ENCODE assay signal across 13 mouse cellular contexts in genomic region chr16:31182576-31182975, GRCm38 (mm10). TPM values are rescaled to one million over a fixed set of nuclear protein-coding genes. Genes with fewer than 3 reads are reported as not detected.
A peak's percentile ranks its signal among the peaks of the same experiment; 100 is the strongest.
DNase-seq lines count a peak whose midpoint lies in the region; ATAC-seq and TF ChIP-seq lines count a peak whose summit lies in the region.
"Had no signal": no experiment of that assay in that cellular context is flagged by ENCODE, and none has a peak within 500 bp of the region (broad histone marks: within the 10 kb centered on the region; RNA-seq: fewer than 3 reads in every experiment).

No protein-coding gene starts in this region.

- H3K4me1 ChIP-seq in heart, postnatal 0 days (ENCODE audit: control insufficient read depth, insufficient read depth) = peaks cover 24% of the 10 kb centered on the region
- peaks cover 34% of the 10 kb centered on the region for H3K4me1 ChIP-seq in heart, embryonic 12.5 days (replicated peaks)
- H3K4me1 ChIP-seq in lung, postnatal 0 days (ENCODE audit: insufficient read depth, low read depth, low read length) = peaks cover 18% of the 10 kb centered on the region; the same call in 1 of the 2 replicates
- peaks cover 43% of the 10 kb centered on the region for H3K4me1 ChIP-seq in stomach, embryonic 16.5 days (ENCODE audit: control insufficient read depth, insufficient read depth, low read length)

- no peaks in the 10 kb centered on the region for H3K27me3 ChIP-seq in heart, postnatal 0 days (ENCODE audit: control insufficient read depth, insufficient read depth, low read length)
- no peaks in the 10 kb centered on the region for H3K27me3 ChIP-seq in heart, embryonic 12.5 days (replicated peaks)
- no peaks in the 10 kb centered on the region for H3K27me3 ChIP-seq in lung, postnatal 0 days (replicated peaks; ENCODE audit: insufficient read depth, low read length)
- H3K27me3 ChIP-seq in stomach, embryonic 16.5 days (ENCODE audit: control insufficient read depth, insufficient read depth, low read length) = no peaks in the 10 kb centered on the region
- H3K27me3 ChIP-seq: hindbrain, embryonic 13.5 days; kidney, embryonic 15.5 days; liver, embryonic 13.5 days had no signal

- no peak overlapping the region for H3K4me2 ChIP-seq in heart, postnatal 0 days (ENCODE audit: low read depth, low read length)
- no peak overlapping the region for H3K4me2 ChIP-seq in heart, embryonic 12.5 days
- H3K4me2 ChIP-seq in lung, postnatal 0 days (replicated peaks; ENCODE audit: low read depth, low read length) = no peak overlapping the region
- H3K4me2 ChIP-seq in stomach, embryonic 16.5 days (ENCODE audit: low read depth, low read length) = no peak overlapping the region
- H3K4me2 ChIP-seq: hindbrain, embryonic 13.5 days; kidney, embryonic 15.5 days; liver, embryonic 13.5 days had no signal

- H3K27ac ChIP-seq in heart, postnatal 0 days (ENCODE audit: low read depth) = no peak overlapping the region
- H3K27ac ChIP-seq in heart, embryonic 12.5 days (ENCODE audit: poor library complexity, severe bottlenecking) = no peak overlapping the region
- no peak overlapping the region for H3K27ac ChIP-seq in lung, postnatal 0 days (ENCODE audit: low read length)
- peak overlapping the region; percentile 60; the same call in 1 of the 2 replicates for H3K27ac ChIP-seq in stomach, embryonic 16.5 days (ENCODE audit: low read length)
- H3K27ac ChIP-seq: hindbrain, embryonic 13.5 days; kidney, embryonic 15.5 days; liver, embryonic 13.5 days had no signal

- WGBS in heart, postnatal 0 days = 46% methylated on average over 9 of the region's 9 CpGs
- 64% methylated on average over 9 of the region's 9 CpGs for WGBS in heart, embryonic 12.5 days
- 57% methylated on average over 9 of the region's 9 CpGs for WGBS in lung, postnatal 0 days
- WGBS in stomach, embryonic 16.5 days = 66% methylated on average over 9 of the region's 9 CpGs

- no peak overlapping the region for H3K4me3 ChIP-seq in heart, postnatal 0 days (ENCODE audit: low read depth, low read length)
- H3K4me3 ChIP-seq in heart, embryonic 12.5 days = no peak overlapping the region
- H3K4me3 ChIP-seq in lung, postnatal 0 days (ENCODE audit: low read depth, low read length) = no peak overlapping the region
- H3K4me3 ChIP-seq in stomach, embryonic 16.5 days (replicated peaks; ENCODE audit: low read length) = no peak overlapping the region
- H3K4me3 ChIP-seq: erythroblast, embryonic 14.5 days; hindbrain, embryonic 13.5 days; kidney, embryonic 15.5 days; liver, embryonic 13.5 days had no signal

- ATAC-seq in heart, postnatal 0 days (ENCODE audit: insufficient read depth, low read depth) = peak; percentile 63
- no peak; the same call in 1 of the 2 replicates for ATAC-seq in heart, embryonic 12.5 days (ENCODE audit: insufficient number of reproducible peaks, low FRiP score)
- ATAC-seq in lung, postnatal 0 days = peak; percentile 75
- ATAC-seq in stomach, embryonic 16.5 days (ENCODE audit: insufficient read depth, low FRiP score) = no peak

- TF ChIP-seq CTCF in heart, postnatal 0 days (IDR thresholded peaks at IDR 0.05; ENCODE audit: low read depth) = no peak
- TF ChIP-seq CTCF in lung, postnatal 0 days (IDR thresholded peaks at IDR 0.05) = no peak

- peak; percentile 45 for DNase-seq in adrenal gland, postnatal 14 days
- DNase-seq in adrenal gland, postnatal 4 days (ENCODE audit: low spot score in 2 of 2) = no peak
- peak; percentile 31 for DNase-seq in heart, postnatal 0 days (ENCODE audit: low spot score)
- peak; percentile 61 for DNase-seq in lung, postnatal 0 days (ENCODE audit: low spot score)
- DNase-seq in lung, adult 18-20 months = no peak
- DNase-seq in kidney, postnatal 36 days = no peak
- DNase-seq: liver, embryonic 13.5 days; midbrain, embryonic 14.5 days had no signal

- no peaks in the 10 kb centered on the region for H3K9me3 ChIP-seq in heart, postnatal 0 days (replicated peaks; ENCODE audit: control insufficient read depth, low read length)
- no peaks in the 10 kb centered on the region for H3K9me3 ChIP-seq in heart, embryonic 12.5 days (replicated peaks)
- H3K9me3 ChIP-seq in lung, postnatal 0 days (ENCODE audit: low read length) = no peaks in the 10 kb centered on the region
- H3K9me3 ChIP-seq in stomach, embryonic 16.5 days (replicated peaks; ENCODE audit: control insufficient read depth, low read length) = no peaks in the 10 kb centered on the region
- H3K9me3 ChIP-seq: hindbrain, embryonic 13.5 days; kidney, embryonic 15.5 days; liver, embryonic 13.5 days had no signal

- H3K36me3 ChIP-seq in heart, postnatal 0 days (replicated peaks; ENCODE audit: control insufficient read depth, insufficient read depth, low read length) = no peaks in the 10 kb centered on the region
- no peaks in the 10 kb centered on the region for H3K36me3 ChIP-seq in heart, embryonic 12.5 days
- no peaks in the 10 kb centered on the region for H3K36me3 ChIP-seq in lung, postnatal 0 days (ENCODE audit: insufficient read depth, low read length)
- no peaks in the 10 kb centered on the region for H3K36me3 ChIP-seq in stomach, embryonic 16.5 days (ENCODE audit: control insufficient read depth, insufficient read depth, low read length)
- H3K36me3 ChIP-seq: hindbrain, embryonic 13.5 days; kidney, embryonic 15.5 days; liver, embryonic 13.5 days had no signal

- TF ChIP-seq EP300 in heart, postnatal 0 days (IDR thresholded peaks at IDR 0.05; ENCODE audit: low read depth) = no peak
- no peak for TF ChIP-seq EP300 in lung, postnatal 0 days (IDR thresholded peaks at IDR 0.05)

- no peak overlapping the region for H3K9ac ChIP-seq in heart, postnatal 0 days (replicated peaks; ENCODE audit: low read depth, low read length)
- no peak overlapping the region for H3K9ac ChIP-seq in heart, embryonic 12.5 days
- no peak overlapping the region for H3K9ac ChIP-seq in lung, postnatal 0 days (replicated peaks; ENCODE audit: low read depth)
- H3K9ac ChIP-seq in stomach, embryonic 16.5 days (ENCODE audit: low read length) = no peak overlapping the region
- H3K9ac ChIP-seq: hindbrain, embryonic 13.5 days; kidney, embryonic 15.5 days; liver, embryonic 13.5 days had no signal

RNA-seq across cellular contexts. Expression of gene Acap2, which starts 18.5 kb away (rescaled TPM):
- total RNA-seq in adrenal gland, postnatal 14 days (2021) = 38.5 and 41.5 TPM in 2 replicates
- total RNA-seq in adrenal gland, postnatal 4 days (2021) = 10 to 100 TPM; 49.8 to 49.9 TPM
- 12.8 and 13.2 TPM in 2 replicates for total RNA-seq in heart, postnatal 0 days (2014; rRNA removed; ENCODE audit: low replicate concordance)
- 7.0 and 7.1 TPM in 2 replicates for polyA plus RNA-seq in heart, postnatal 0 days (2015; fragmentation: Nextera tagmentation; extraction: Ambion mirVana)
- 17.0 and 18.0 TPM in 2 replicates for polyA plus RNA-seq in heart, embryonic 12.5 days (2016; fragmentation: Nextera tagmentation; extraction: Ambion mirVana)
- 22.0 and 25.1 TPM in 2 replicates for polyA plus RNA-seq in lung, postnatal 0 days (2015; fragmentation: Nextera tagmentation; extraction: Ambion mirVana)
- polyA plus RNA-seq in stomach, embryonic 16.5 days (2015; fragmentation: Nextera tagmentation; extraction: Ambion mirVana) = 20.4 and 21.4 TPM in 2 replicates

Comparison
In these comparisons a context has a peak if more than half of its experiments do, and no peak if none do; other contexts are left out.
1. DNase-seq: peak in adrenal gland, postnatal 14 days (single experiment), heart, postnatal 0 days (single experiment) and lung, postnatal 0 days (single experiment); none in adrenal gland, postnatal 4 days (0 of 2), lung, adult 18-20 months (0 of 2) and kidney, postnatal 36 days (0 of 2).
2. ATAC-seq: peak in heart, postnatal 0 days (single experiment) and lung, postnatal 0 days (single experiment); none in heart, embryonic 12.5 days (single experiment) and stomach, embryonic 16.5 days (single experiment).